Mouse (Mus musculus) C2C12 (cell line): Measurements from ENCODE around the gene Shisa5.

Source experiments
- CTCF ChIP-seq: IDR thresholded peaks from one replicate; pipeline ENCODE4 v1.5.1; 2011; ENCODE audit not compliant: control insufficient read depth, insufficient read depth, insufficient read length
- FOSL1 ChIP-seq: IDR thresholded peaks from one replicate; pipeline ENCODE4 v1.8.0; 2011; ENCODE audit warnings: mild to moderate bottlenecking, low read length; ENCODE audit not compliant: poor library complexity, insufficient read depth, severe bottlenecking
- USF1 ChIP-seq: IDR thresholded peaks from one replicate; pipeline ENCODE4 v1.6.1; 2011; ENCODE audit warnings: low read depth, mild to moderate bottlenecking, control low read depth, moderate library complexity

DNA sequence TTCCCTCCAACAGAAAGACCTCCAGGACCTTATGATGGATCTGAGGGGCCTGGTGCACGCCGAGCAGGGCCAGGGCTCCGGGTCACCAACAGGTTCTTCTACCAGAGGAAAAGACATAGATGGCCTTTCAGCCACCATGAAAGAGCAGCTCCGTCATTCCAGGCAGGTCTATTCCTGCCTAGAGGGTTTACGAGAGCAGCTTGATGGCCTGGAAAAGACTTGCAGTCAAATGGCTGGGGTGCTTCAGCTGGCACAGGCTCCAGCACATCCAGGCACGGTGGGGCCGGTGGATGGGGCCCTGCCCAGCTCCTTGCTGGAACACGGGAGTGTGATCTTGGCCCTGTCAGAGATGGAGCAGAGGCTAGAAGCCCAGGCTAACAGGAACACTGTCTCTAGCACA is 53.4 kb downstream of the Shisa5 start:
- TF ChIP-seq USF1 (no peak), CTCF (no peak), FOSL1 (no peak)
